Mouse (Mus musculus) adipocyte (in vitro differentiated cells): ENCODE measurements around the gene Amer2.

Source experiments
- DNase-seq: peaks from one replicate; pipeline ENCODE4 v3.0.0-alpha.2; 2016; ENCODE audit warnings: low spot score

Amer2 gene

GRCm38 (mm10) chr14:60386591-60387501 is 13.8 kb downstream of the Amer2 start:
- no peak for DNase-seq

GRCm38 (mm10) chr14:60388332-60388731 is 15.3 kb downstream of the Amer2 start:
- no peak for DNase-seq

- no peak for DNase-seq
Measured at GRCm38 (mm10) chr14:60392202-60392601, 19.1 kb downstream of the Amer2 start.

- DNase-seq: no peak
Measured at GRCm38 (mm10) chr14:60397321-60397720, 24.3 kb downstream of the Amer2 start.

- no peak for DNase-seq
Measured at GRCm38 (mm10) chr14:60398861-60399260, 25.8 kb downstream of the Amer2 start.

- DNase-seq: no peak
Measured at GRCm38 (mm10) chr14:60403228-60403627, 30.2 kb downstream of the Amer2 start.

- no peak for DNase-seq
Measured at GRCm38 (mm10) chr14:60405829-60406228, 32.8 kb downstream of the Amer2 start.

- no peak for DNase-seq
Measured at GRCm38 (mm10) chr14:60406543-60406942, 33.5 kb downstream of the Amer2 start.

- no peak for DNase-seq
Measured at GRCm38 (mm10) chr14:60407319-60407718, 34.3 kb downstream of the Amer2 start.

GRCm38 (mm10) chr14:60409702-60410491 is 36.8 kb downstream of the Amer2 start:
- DNase-seq: no peak

GRCm38 (mm10) chr14:60411229-60411628 is 38.2 kb downstream of the Amer2 start:
- no peak for DNase-seq

- peak; percentile 6 for DNase-seq
Measured at GRCm38 (mm10) chr14:60414691-60415090, 41.6 kb downstream of the Amer2 start.

- no peak for DNase-seq
Measured at GRCm38 (mm10) chr14:60417924-60418323, 44.9 kb downstream of the Amer2 start.

GRCm38 (mm10) chr14:60422920-60423319 is 49.9 kb downstream of the Amer2 start:
- DNase-seq: no peak

GRCm38 (mm10) chr14:60424174-60424573 is 51.1 kb downstream of the Amer2 start:
- DNase-seq: no peak

- DNase-seq: no peak
Measured at GRCm38 (mm10) chr14:60425553-60425952, 52.5 kb downstream of the Amer2 start.

GRCm38 (mm10) chr14:60427896-60428295 is 54.8 kb downstream of the Amer2 start:
- no peak for DNase-seq

- no peak for DNase-seq
Measured at GRCm38 (mm10) chr14:60429513-60429912, 56.5 kb downstream of the Amer2 start.

- no peak for DNase-seq
Measured at GRCm38 (mm10) chr14:60431515-60431914, 58.5 kb downstream of the Amer2 start.

- DNase-seq: no peak
Measured at GRCm38 (mm10) chr14:60432136-60432535, 59.1 kb downstream of the Amer2 start.

GRCm38 (mm10) chr14:60435515-60435914 is 62.5 kb downstream of the Amer2 start:
- no peak for DNase-seq

- DNase-seq: no peak
Measured at GRCm38 (mm10) chr14:60436364-60436763, 63.3 kb downstream of the Amer2 start.
